Mouse (Mus musculus) kidney, postnatal 0 days (tissue): ENCODE data around the gene Phgr1. TPM values are rescaled to one million over a fixed set of nuclear protein-coding genes. Genes with fewer than 3 reads are reported as not detected.

Experiments used
- ATAC-seq: fragments of 200-750 bp; cut with Nextera tagmentation; replicated peaks from 2 replicates; pipeline ENCODE4 v1.8.0; 2017; ENCODE audit warnings: low read depth, moderate number of reproducible peaks, moderate TSS enrichment, moderate library complexity; ENCODE audit not compliant: low FRiP score
- DNase-seq: peaks from one replicate; pipeline ENCODE4 v3.0.0-alpha.2; 2016; ENCODE audit warnings: low spot score
- H3K27ac ChIP-seq: fragments of 300-500 bp; sonication (generic); 2 replicates; pipeline ENCODE4 v1.5.1; 2014; ENCODE audit warnings: mild to moderate bottlenecking
- H3K27me3 ChIP-seq: fragments of 300-500 bp; sonication (generic); 2 replicates; pipeline ENCODE4 v1.6.1; 2014; ENCODE audit warnings: low read length, mixed read lengths; ENCODE audit not compliant: insufficient read depth
- H3K36me3 ChIP-seq: fragments of 300-500 bp; sonication (generic); 2 replicates; pipeline ENCODE4 v1.6.1; 2014; ENCODE audit warnings: low read length, mixed read lengths; ENCODE audit not compliant: insufficient read depth
- H3K4me1 ChIP-seq: fragments of 300-500 bp; sonication (generic); replicated peaks from 2 replicates; pipeline ENCODE4 v1.6.1; 2014; ENCODE audit warnings: antibody characterized with exemption, low read length, mixed read lengths; ENCODE audit not compliant: insufficient read depth
- H3K4me2 ChIP-seq: fragments of 300-500 bp; sonication (generic); 2 replicates; pipeline ENCODE4 v1.6.1; 2014; ENCODE audit warnings: mild to moderate bottlenecking, low read length, moderate library complexity, mixed read lengths
- H3K4me3 ChIP-seq: fragments of 300-500 bp; sonication (generic); replicated peaks from 2 replicates; pipeline ENCODE4 v1.5.1; 2014; ENCODE audit warnings: low read depth, low read length
- H3K9ac ChIP-seq: fragments of 300-500 bp; sonication (generic); 2 replicates; pipeline ENCODE4 v1.6.1; 2014; ENCODE audit warnings: low read depth, low read length
- H3K9me3 ChIP-seq: fragments of 300-500 bp; sonication (generic); replicated peaks from 2 replicates; pipeline ENCODE4 v1.6.1; 2016; ENCODE audit warnings: low read length, inconsistent platforms, mixed read lengths
- CTCF ChIP-seq: IDR thresholded peaks from 2 replicates; pipeline ENCODE4 v1.5.1; 2016; ENCODE audit warnings: antibody characterized with exemption, low read depth, mild to moderate bottlenecking, moderate library complexity
- WGBS: fragments of 180-500 bp; shearing (Covaris S2); extraction: QIAGEN DNeasy Blood & Tissue Kit; methylation state at CpG from one replicate; pipeline ENCODE4 v1.1.7; 2014; 5-methylcytosine and 5-hydroxymethylcytosine counted together
- polyA plus RNA-seq: library from polyadenylated mRNA; unstranded; fragments of >200 nt; fragmentation: Nextera tagmentation; extraction: Ambion mirVana; gene quantifications from 2 replicates; pipeline ENCODE4 v1.2.1, GENCODE M21; 2015

Phgr1 gene
- not detected in 2 replicates for polyA plus RNA-seq

DNA sequence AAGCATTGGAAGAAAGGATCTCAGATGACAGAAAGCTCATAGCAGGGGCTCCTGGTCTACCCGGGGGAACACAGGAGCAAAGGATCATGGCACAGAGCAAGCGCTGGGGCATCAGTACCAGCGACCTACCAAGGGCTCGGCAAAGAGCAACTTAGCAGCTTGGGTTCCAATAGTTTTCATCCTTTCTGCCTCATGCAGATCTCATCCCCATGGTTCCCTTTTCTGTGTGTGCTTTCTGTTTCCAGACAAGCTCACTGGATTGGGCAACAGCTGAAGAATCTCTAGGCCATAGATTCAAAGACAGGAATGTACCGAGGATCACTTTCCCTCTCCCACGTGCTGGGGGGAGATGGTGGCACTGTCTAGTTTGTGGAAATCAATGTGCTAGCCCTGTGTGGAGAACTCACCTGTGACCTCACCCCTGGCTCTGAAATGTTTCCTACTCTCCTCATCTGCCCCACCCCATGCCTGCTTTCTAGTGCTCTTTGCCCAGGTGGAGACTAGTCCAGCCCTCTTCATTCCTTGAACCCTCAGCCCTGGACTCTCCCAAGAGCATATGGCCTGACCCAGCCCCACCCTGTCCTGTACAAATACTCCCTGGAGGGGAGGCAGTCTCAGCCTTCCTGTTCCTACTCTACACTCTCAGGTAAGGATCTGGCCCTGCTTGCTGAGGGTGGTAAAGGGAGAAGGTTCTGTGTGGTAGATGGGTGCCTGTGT, at the start of gene Phgr1:
Gene Phgr1 (plus strand): TSS at position 612 of the 717 bp plus-strand sequence.
- no peaks in the 10 kb centered on the region for H3K4me1 ChIP-seq
- no peaks in the 10 kb centered on the region for H3K36me3 ChIP-seq
- no peak within 1 kb of the TSS for H3K4me2 ChIP-seq
- no peak within 1 kb of the TSS for H3K9ac ChIP-seq
- 62% methylated on average over 6 of the region's 6 CpGs for WGBS
- no peaks in the 10 kb centered on the region for H3K9me3 ChIP-seq
- H3K27me3 ChIP-seq = no peaks in the 10 kb centered on the region
- TF ChIP-seq CTCF = no peak
- DNase-seq (no peak), ATAC-seq (no peak)
- H3K4me3 ChIP-seq = no peak within 1 kb of the TSS
- no peak within 1 kb of the TSS for H3K27ac ChIP-seq

DNA sequence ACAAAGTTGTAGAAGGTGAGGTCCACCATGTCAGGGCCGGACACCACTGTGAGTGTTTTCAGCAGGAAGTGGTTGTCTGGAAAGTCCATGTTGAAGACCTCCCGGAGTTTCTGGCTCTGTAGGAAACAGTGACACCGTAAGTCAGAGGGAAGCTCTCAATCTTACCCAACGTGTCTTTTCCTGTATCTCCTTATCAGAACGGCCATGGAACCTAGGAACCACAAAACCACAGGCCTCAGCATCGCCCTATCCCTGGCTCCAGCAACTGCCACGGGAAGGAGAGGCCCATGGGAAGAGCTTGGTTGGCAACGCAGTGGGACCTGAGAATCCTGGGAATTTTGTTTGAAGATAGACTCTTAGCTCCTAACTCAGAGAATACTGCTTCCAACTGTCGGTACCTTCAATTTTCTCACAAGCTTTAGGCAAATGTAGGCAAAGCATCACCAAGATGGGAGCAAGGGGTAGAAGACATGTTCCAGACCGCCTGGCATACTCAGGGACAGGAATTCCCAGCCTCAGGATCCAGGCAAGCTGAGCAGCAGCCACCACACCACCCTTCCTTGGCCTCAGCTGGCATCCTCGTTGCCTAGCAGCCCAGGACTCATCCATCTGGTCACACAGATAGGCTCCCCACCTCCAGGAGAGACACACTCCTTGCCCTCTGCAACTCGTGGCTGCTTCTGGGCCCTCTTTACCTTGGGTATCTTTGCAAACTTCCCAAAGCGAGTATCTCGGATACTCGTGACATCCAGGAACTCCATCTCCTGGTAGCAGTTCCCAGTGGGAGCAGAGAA, 48.7 kb upstream of the Phgr1 start:
- Histone ChIP-seq H3K9ac (no peak overlapping the region), H3K4me1 (peaks cover 7% of the 10 kb centered on the region), H3K27me3 (no peaks in the 10 kb centered on the region), H3K4me3 (no peak overlapping the region), H3K9me3 (no peaks in the 10 kb centered on the region), H3K36me3 (no peaks in the 10 kb centered on the region), H3K27ac (no peak overlapping the region), H3K4me2 (no peak overlapping the region)
- DNase-seq (no peak), ATAC-seq (no peak)
- no peak for TF ChIP-seq CTCF
- WGBS = 79% methylated on average over 15 of the region's 15 CpGs

DNA sequence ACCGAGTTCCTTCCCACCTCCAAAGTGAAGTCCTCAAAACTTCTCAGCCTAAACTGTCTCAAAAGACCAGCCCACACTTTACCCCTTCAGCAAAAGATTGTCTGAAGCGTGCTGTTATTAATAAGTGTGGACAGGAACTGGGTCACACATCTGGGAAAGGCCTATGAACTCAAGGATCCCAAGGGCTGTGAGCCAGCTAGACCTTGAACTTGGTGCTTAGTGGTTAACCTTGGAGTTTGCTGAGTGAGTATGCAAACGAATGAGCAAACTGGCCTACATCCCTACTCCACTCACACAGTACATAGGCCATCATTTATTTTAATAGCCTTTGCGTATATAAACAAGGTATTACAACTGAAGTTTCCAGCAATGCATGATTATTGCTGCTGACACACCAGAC, 47.1 kb upstream of the Phgr1 start:
- DNase-seq (no peak), ATAC-seq (no peak)
- WGBS = 69% methylated on average over 4 of the region's 4 CpGs
- H3K36me3 ChIP-seq = no peaks in the 10 kb centered on the region
- no peak overlapping the region for H3K27ac ChIP-seq
- TF ChIP-seq CTCF = no peak
- H3K4me3 ChIP-seq = no peak overlapping the region
- H3K4me2 ChIP-seq = no peak overlapping the region
- no peaks in the 10 kb centered on the region for H3K9me3 ChIP-seq
- H3K4me1 ChIP-seq = peaks cover 11% of the 10 kb centered on the region
- H3K9ac ChIP-seq = no peak overlapping the region
- H3K27me3 ChIP-seq = no peaks in the 10 kb centered on the region

DNA sequence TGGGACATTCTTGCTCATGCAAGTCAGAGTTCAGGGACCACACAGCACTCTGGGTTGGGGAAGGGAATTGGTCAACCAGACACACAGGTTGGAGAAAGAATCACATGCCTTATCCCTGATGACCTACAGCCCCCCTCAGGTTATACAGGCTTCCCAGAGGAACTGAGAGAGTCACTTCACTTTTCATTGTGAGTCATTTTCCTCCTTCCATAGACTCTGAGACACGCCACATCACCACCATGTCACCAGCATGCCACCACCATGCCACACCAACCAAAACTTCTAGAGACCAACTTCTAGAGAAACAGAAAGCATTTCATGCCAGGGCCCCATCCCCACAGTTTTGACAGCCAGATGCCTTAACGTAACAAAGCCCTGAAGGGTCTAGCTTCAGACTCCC, 45.7 kb upstream of the Phgr1 start:
- H3K27ac ChIP-seq = no peak overlapping the region
- H3K9me3 ChIP-seq = no peaks in the 10 kb centered on the region
- H3K27me3 ChIP-seq = 0 out of 2 replicates have a peak, but pooled peaks cover 3% of the 10 kb centered on the region

GRCm38 (mm10) chr2:118727911-118728310, 44.7 kb upstream of the Phgr1 start:
- ATAC-seq (peak; percentile 47; the same call in 1 of the 2 replicates), DNase-seq (peak; percentile 54)
- no peak for TF ChIP-seq CTCF
- H3K4me2 ChIP-seq = peak overlapping the region; percentile 35
- 0 out of 2 replicates have a peak, but pooled peaks cover 3% of the 10 kb centered on the region for H3K27me3 ChIP-seq
- 16% methylated on average over 9 of the region's 9 CpGs for WGBS
- no peak overlapping the region for H3K4me3 ChIP-seq
- no peaks in the 10 kb centered on the region for H3K36me3 ChIP-seq
- H3K9me3 ChIP-seq = no peaks in the 10 kb centered on the region
- H3K27ac ChIP-seq = peak overlapping the region; percentile 75
- H3K4me1 ChIP-seq = peaks cover 11% of the 10 kb centered on the region
- H3K9ac ChIP-seq = no peak overlapping the region

More for the DNA sequence above, 45.7 kb upstream of the Phgr1 start:
- Histone ChIP-seq H3K4me1 (peaks cover 11% of the 10 kb centered on the region), H3K4me3 (no peak overlapping the region), H3K36me3 (no peaks in the 10 kb centered on the region), H3K9ac (no peak overlapping the region), H3K4me2 (no peak overlapping the region)
- DNase-seq (no peak), ATAC-seq (no peak)
- WGBS = 88% methylated on average over 2 of the region's 2 CpGs
- TF ChIP-seq CTCF = no peak

- no peak within 1 kb of the TSS for H3K9ac ChIP-seq
- H3K36me3 ChIP-seq = no peaks in the 10 kb centered on the region
- TF ChIP-seq CTCF = no peak
- WGBS = 8% methylated on average over 7 of the region's 7 CpGs
- H3K4me2 ChIP-seq = peak within 1 kb of the TSS; percentile 35
- H3K27me3 ChIP-seq = 0 out of 2 replicates have a peak, but pooled peaks cover 3% of the 10 kb centered on the region
- peak; percentile 79 for DNase-seq
- peak within 1 kb of the TSS; percentile 75 for H3K27ac ChIP-seq
- peaks cover 11% of the 10 kb centered on the region for H3K4me1 ChIP-seq
- H3K4me3 ChIP-seq = no peak within 1 kb of the TSS
- peak; percentile 72 for ATAC-seq
- H3K9me3 ChIP-seq = no peaks in the 10 kb centered on the region
Observed at GRCm38 (mm10) chr2:118728337-118728736, 44.2 kb upstream of the Phgr1 start, which contains the start of gene Plcb2. Plcb2 (minus strand) TSS chr2:118728438.
